Mouse (Mus musculus): ENCODE data around the gene Grm5. TPM values are rescaled to one million over a fixed set of nuclear protein-coding genes. Genes with fewer than 3 reads are reported as not detected.

The Grm5 gene
- not detected in 4 replicates for total RNA-seq (2023)

GRCm38 (mm10) chr7:87583868-87584267 is at the start of gene Grm5:
Gene Grm5, plus strand, starts transcription at chr7:87584168.

Other genes with a start within 250 kb of the Grm5 start
- not detected in 4 replicates for gene Tyr, start 90.7 kb upstream of the Grm5 start, total RNA-seq (2023)

Measured in B cell, adult 62 days (primary cell).